Mouse (Mus musculus): ENCODE data around the gene Hnrnpa1.
A peak's percentile ranks its signal among the peaks of the same experiment; 100 is the strongest.

DNA sequence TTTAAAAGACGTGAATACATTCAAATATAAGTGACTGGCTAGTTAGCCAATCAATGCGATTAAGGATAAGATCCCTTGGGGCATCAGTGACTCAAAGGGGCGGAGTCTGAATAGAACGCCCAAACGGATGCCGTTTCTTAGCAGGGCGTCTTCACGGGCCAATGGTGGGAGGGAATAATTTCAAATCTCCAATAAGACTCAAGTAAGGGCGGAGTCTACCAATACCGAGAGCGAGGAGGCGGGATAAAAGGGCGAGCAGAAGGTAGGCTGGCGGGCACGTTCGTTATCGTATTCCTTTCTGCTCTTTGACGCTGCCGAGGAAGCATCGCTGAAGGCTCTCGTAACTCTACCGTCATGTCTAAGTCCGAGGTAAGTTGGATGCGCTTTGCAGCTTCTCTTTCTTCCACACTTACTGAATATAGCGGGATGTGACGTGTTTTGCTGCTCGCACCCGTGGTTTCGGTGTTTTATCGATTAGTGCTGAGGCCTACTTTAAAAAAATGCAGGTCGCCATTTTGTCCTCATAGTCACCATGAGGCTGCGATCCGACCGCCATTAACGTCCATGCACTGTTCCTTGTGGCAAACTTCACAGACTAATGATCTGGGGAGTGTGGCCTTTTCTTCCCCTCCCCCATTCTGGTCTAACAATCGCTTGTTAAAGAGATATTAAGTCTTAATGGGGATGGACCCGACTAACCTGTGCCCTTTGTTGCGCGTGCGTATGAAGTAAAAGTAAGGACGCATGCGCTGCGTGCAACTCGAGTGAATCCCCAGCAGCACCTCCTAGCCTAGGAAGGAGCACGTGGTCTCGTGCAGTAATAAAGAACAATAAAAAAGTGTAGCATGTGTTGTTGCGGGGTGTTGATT is at the start of gene Hnrnpa1:
- TF ChIP-seq CTCF (IDR thresholded peaks at IDR 0.05; ENCODE audit: insufficient read depth, low read depth, low read length) = no peak
- TF ChIP-seq POLR2A (IDR thresholded peaks at IDR 0.05; ENCODE audit: insufficient read depth, low read depth, low read length) = peak; percentile 60

Measured in olfactory bulb, adult 2 months (tissue).